8 mouse cellular contexts compared by ENCODE assay signal in genomic region chr4:98887148-98887547, GRCm38 (mm10). TPM values are rescaled to one million over a fixed set of nuclear protein-coding genes. Genes with fewer than 3 reads are reported as not detected.
DNase-seq lines count a peak whose midpoint lies in the region; ATAC-seq and TF ChIP-seq lines count a peak whose summit lies in the region.

No protein-coding gene starts in this region.

- H3K9me3 ChIP-seq in lung, embryonic 14.5 days (ENCODE audit: low read depth, low read length): no peaks in the 10 kb centered on the region

- peak; percentile 16 for DNase-seq in CD4-positive helper T cell, adult 2 months (ENCODE audit: low read depth, low spot score)
- peak; percentile 26 to 28 for DNase-seq in adrenal gland, adult 18-20 months (ENCODE audit: low spot score in 2 of 2)
- peak; percentile 56 for DNase-seq in embryo, embryonic 11.5 days (ENCODE audit: low read depth, low spot score)
- DNase-seq in heart, postnatal 36 days: peak; percentile 41 to 42
- DNase-seq in kidney, postnatal 4 days: peak; percentile 63 to 68
- peak; percentile 94 for DNase-seq in lung, embryonic 14.5 days
- peak; percentile 42 for DNase-seq in retina, adult 2 months (ENCODE audit: low read depth, low spot score)
- no peak for DNase-seq in spleen, adult 12 weeks (ENCODE audit: low spot score)

- H3K4me3 ChIP-seq in lung, embryonic 14.5 days (ENCODE audit: low read depth, low read length): no peak overlapping the region

- no peak overlapping the region for H3K4me2 ChIP-seq in lung, embryonic 14.5 days

- H3K27ac ChIP-seq in lung, embryonic 14.5 days (ENCODE audit: low read depth): no peak overlapping the region

- TF ChIP-seq CTCF in lung, embryonic 14.5 days (IDR thresholded peaks at IDR 0.05; ENCODE audit: low read depth): peak; percentile 89

- no peaks in the 10 kb centered on the region for H3K27me3 ChIP-seq in lung, embryonic 14.5 days (ENCODE audit: insufficient read depth, low read length)

- no peaks in the 10 kb centered on the region for H3K4me1 ChIP-seq in lung, embryonic 14.5 days (ENCODE audit: insufficient read depth)

- ATAC-seq in lung, embryonic 14.5 days (ENCODE audit: insufficient read depth): peak; percentile 90

- no peaks in the 10 kb centered on the region for H3K36me3 ChIP-seq in lung, embryonic 14.5 days (ENCODE audit: insufficient read depth)

- intact Hi-C loops in heart, postnatal 36 days (cut with DNase I): loop anchor here (1.0 kb wide), 2 partner anchors 148 to 165 kb away; no protein-coding TSS in a partner anchor

- WGBS in lung, embryonic 14.5 days: 21% methylated on average over 10 of the region's 10 CpGs

- no peak overlapping the region for H3K9ac ChIP-seq in lung, embryonic 14.5 days

RNA-seq across cellular contexts. Expression of gene Usp1, which starts 36.5 kb away (rescaled TPM):
- 10 to 100 TPM; 24.6 to 27.2 TPM for total RNA-seq in adrenal gland, adult 18-20 months (2021)
- total RNA-seq in heart, postnatal 36 days (2021): 10 to 100 TPM; 15.6 to 18.7 TPM
- 130 and 133 TPM in 2 replicates for polyA plus RNA-seq in lung, embryonic 14.5 days (2014; fragmentation: Nextera tagmentation; extraction: Ambion mirVana)
